Mouse (Mus musculus) gastrocnemius, postnatal 14 days (tissue): ENCODE results near the gene Gm5624. TPM values are rescaled to one million over a fixed set of nuclear protein-coding genes. Genes with fewer than 3 reads are reported as not detected.
"Not testable (repeated sequence)": the region's sequence is repeated elsewhere in the genome, so short reads cannot be mapped to it uniquely, and the experiment has no call there.

Source experiments
- DNase-seq: peaks from one replicate; pipeline ENCODE4 v3.0.0; 2021; ENCODE audit warnings: mixed read lengths
- intact Hi-C: fragments of 180-260 bp; cut with DNase I; formaldehyde crosslinking; loops from one replicate; pipeline ENCODE4 v1.15.1; 2025; ENCODE audit warnings: low total_unique reads
- long read RNA-seq, 2 experiments: library from polyadenylated mRNA; stranded (forward); transcript quantifications; one replicate each; pipeline ENCODE4 v2.0.0; 2021
- total RNA-seq, 2 experiments: library from RNA; stranded (reverse); gene quantifications; 2 replicates each; pipeline ENCODE4 v1.2.3; 2021

The Gm5624 gene
- total RNA-seq, result not detected
- long read RNA-seq, experiment 1, result 0 reads
- long read RNA-seq, experiment 2, result 0 reads

- intact Hi-C loops, DNase-seq: not testable (repeated sequence)
These were observed at the start of gene Gm5624 for GRCm38 (mm10) chr14:44627737-44628136. TSS of gene Gm5624 (minus strand) at chr14:44627938.

DNA sequence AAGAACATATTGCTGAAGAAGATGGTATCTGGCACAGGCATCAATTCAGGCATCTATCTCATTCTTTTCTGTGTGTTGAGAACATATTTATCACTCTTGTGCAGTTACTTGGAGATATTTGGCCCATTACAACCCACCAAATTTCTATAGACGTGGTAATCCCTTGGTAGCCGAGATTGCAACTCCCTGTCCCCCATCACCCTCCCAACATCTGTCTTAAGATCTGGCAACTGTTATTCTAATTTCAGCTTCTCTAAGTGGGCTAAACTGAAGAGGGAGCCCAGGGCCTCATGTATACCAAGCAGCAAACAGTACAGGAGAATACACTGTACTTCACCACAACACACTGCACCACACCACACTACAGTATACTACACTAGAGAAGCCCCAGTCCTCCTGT is 36.0 kb downstream of the Gm5624 start:
- intact Hi-C loops, DNase-seq: not testable (repeated sequence)

GRCm38 (mm10) chr14:44582853-44583252 is 44.9 kb downstream of the Gm5624 start, which contains the start of gene Gm8247:
TSS of gene Gm8247 (plus strand) at chr14:44583153.
- intact Hi-C loops, DNase-seq: not testable (repeated sequence)

- intact Hi-C loops, DNase-seq: not testable (repeated sequence)
These were observed 79.8 kb downstream of the Gm5624 start for GRCm38 (mm10) chr14:44547961-44548360.

DNA sequence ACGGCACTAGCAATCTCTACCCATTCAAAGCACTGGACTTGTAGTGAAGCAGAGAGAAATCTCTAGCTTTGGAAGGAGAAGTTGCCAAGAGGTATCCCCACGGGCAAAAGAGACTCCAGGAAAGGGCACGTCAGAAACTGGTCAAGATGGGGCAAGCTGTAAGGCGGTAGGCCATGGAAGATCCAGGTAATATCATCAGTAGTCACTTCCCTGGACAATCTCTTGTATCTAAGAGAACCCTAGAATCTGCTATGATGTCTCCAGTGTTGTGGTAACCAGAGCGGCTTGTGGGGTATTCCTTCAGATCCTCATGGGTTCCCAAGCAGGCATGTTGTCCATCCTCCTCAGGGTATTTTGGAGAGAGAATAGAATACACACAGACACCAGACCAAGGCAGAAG is 109.8 kb downstream of the Gm5624 start, which contains the start of gene Gm17093:
Gm17093 (plus strand) TSS at position 301 of the 400 bp plus-strand sequence.
- DNase-seq, intact Hi-C loops: not testable (repeated sequence)

Other genes with a start within 250 kb of the Gm5624 start
- gene Gm3371, start 217.2 kb downstream of the Gm5624 start, total RNA-seq, result not detected
- gene Gm8232, start 194.3 kb downstream of the Gm5624 start, total RNA-seq, result not detected
- not detected for gene BC061237, start 135.5 kb downstream of the Gm5624 start, total RNA-seq
- gene Gm17093, start 109.7 kb downstream of the Gm5624 start, total RNA-seq, result not detected
- gene Gm8247, start 44.8 kb downstream of the Gm5624 start, total RNA-seq, result not detected
- not detected for gene Gm8257, start 78.5 kb upstream of the Gm5624 start, total RNA-seq
- gene Gm8267, start 122.4 kb upstream of the Gm5624 start, total RNA-seq, result not detected
- gene Ptgdr, start 231.4 kb upstream of the Gm5624 start, total RNA-seq, result under 1 TPM in 1 of 2 experiments, not detected in 1; 0.06 TPM